Mouse (Mus musculus) liver, embryonic 11.5 days (tissue): ENCODE data around the gene Phlda2. TPM values are rescaled to one million over a fixed set of nuclear protein-coding genes. Genes with fewer than 3 reads are reported as not detected.
A peak's percentile ranks its signal among the peaks of the same experiment; 100 is the strongest.

Source experiments
- ATAC-seq: fragments of 200-750 bp; cut with Nextera tagmentation; replicated peaks from 2 replicates; pipeline ENCODE4 v1.8.0; 2017; ENCODE audit warnings: moderate number of reproducible peaks, mild to moderate bottlenecking, moderate TSS enrichment, moderate library complexity; ENCODE audit not compliant: low FRiP score
- DNase-seq: peaks from one replicate; pipeline ENCODE4 v3.0.0-alpha.2; 2017; ENCODE audit warnings: low spot score
- H3K27ac ChIP-seq: fragments of 300-500 bp; sonication (generic); 2 replicates; pipeline ENCODE4 v1.5.1; 2014; ENCODE audit warnings: mild to moderate bottlenecking, low read depth, low read length, control low read depth
- H3K27me3 ChIP-seq: fragments of 300-500 bp; sonication (generic); replicated peaks from 2 replicates; pipeline ENCODE4 v1.6.1; 2014; ENCODE audit warnings: low read length, mixed read lengths; ENCODE audit not compliant: control insufficient read depth, insufficient read depth
- H3K36me3 ChIP-seq: fragments of 300-500 bp; sonication (generic); 2 replicates; pipeline ENCODE4 v1.6.1; 2014; ENCODE audit warnings: mild to moderate bottlenecking, low read length, moderate library complexity, mixed read lengths; ENCODE audit not compliant: control insufficient read depth, insufficient read depth
- H3K4me1 ChIP-seq: fragments of 300-500 bp; sonication (generic); replicated peaks from 2 replicates; pipeline ENCODE4 v1.6.1; 2014; ENCODE audit warnings: low read length, mixed read lengths; ENCODE audit not compliant: control insufficient read depth, insufficient read depth
- H3K4me2 ChIP-seq: fragments of 300-500 bp; sonication (generic); 2 replicates; pipeline ENCODE4 v1.6.1; 2014; ENCODE audit warnings: mild to moderate bottlenecking, control low read depth, moderate library complexity
- H3K4me3 ChIP-seq: fragments of 300-500 bp; sonication (generic); 2 replicates; pipeline ENCODE4 v1.5.1; 2014; ENCODE audit warnings: low read depth, low read length, control low read depth
- H3K9ac ChIP-seq: fragments of 300-500 bp; sonication (generic); 2 replicates; pipeline ENCODE4 v1.6.1; 2014; ENCODE audit warnings: low read depth, low read length, control low read depth
- H3K9me3 ChIP-seq: fragments of 300-500 bp; sonication (generic); 2 replicates; pipeline ENCODE4 v1.6.1; 2016; ENCODE audit warnings: low read length, inconsistent platforms, mixed read lengths; ENCODE audit not compliant: control insufficient read depth
- WGBS: fragments of 180-500 bp; shearing (Covaris S2); extraction: QIAGEN DNeasy Blood & Tissue Kit; methylation state at CpG from one replicate; pipeline ENCODE4 v1.1.7; 2014; 5-methylcytosine and 5-hydroxymethylcytosine counted together
- polyA plus RNA-seq: library from polyadenylated mRNA; unstranded; fragments of >200 nt; fragmentation: Nextera tagmentation; extraction: Ambion mirVana; gene quantifications from 2 replicates; pipeline ENCODE4 v1.2.1, GENCODE M21; 2014

Phlda2 gene
- polyA plus RNA-seq, 1 experiment from 2014 or later = 16.4 TPM

DNA sequence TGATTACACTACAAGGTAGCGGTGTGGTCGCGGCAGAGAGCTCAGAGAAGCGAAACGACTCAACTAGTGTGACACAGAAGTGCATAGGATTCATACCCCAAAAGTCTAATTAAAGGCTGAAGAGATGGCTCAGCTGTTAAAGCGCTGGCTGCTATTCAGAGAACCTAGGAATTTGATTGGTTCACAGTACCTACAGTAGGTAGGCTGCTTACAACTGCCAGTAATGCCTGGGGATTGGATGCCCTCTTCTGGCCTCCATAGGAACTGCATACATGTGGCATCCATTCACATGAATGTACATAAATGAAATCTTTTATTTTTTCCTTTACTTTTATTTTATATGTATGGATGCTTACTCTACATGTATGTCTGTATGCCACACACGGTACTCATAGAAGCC, 3.7 kb upstream of the Phlda2 start:
- peaks cover 37% of the 10 kb centered on the region for H3K27me3 ChIP-seq
- no peak for DNase-seq
- 33% methylated on average over 7 of the region's 7 CpGs for WGBS

GRCm38 (mm10) chr7:143506271-143506670, 3.3 kb upstream of the Phlda2 start:
- no peak for DNase-seq
- Histone ChIP-seq H3K4me2 (no peak overlapping the region), H3K27me3 (peaks cover 41% of the 10 kb centered on the region), H3K9me3 (no peaks in the 10 kb centered on the region), H3K36me3 (no peaks in the 10 kb centered on the region; the same call in 1 of the 2 replicates), H3K9ac (no peak overlapping the region), H3K27ac (no peak overlapping the region), H3K4me3 (no peak overlapping the region), H3K4me1 (0 out of 2 replicates have a peak, but pooled peaks cover 7% of the 10 kb centered on the region)
- 59% methylated on average over 7 of the region's 7 CpGs for WGBS
- ATAC-seq = no peak

More for the DNA sequence above, 3.7 kb upstream of the Phlda2 start:
- no peak overlapping the region for H3K9ac ChIP-seq
- H3K4me2 ChIP-seq = no peak overlapping the region
- no peak for ATAC-seq
- no peaks in the 10 kb centered on the region; the same call in 1 of the 2 replicates for H3K36me3 ChIP-seq
- H3K4me1 ChIP-seq = 0 out of 2 replicates have a peak, but pooled peaks cover 4% of the 10 kb centered on the region
- no peak overlapping the region for H3K4me3 ChIP-seq
- no peaks in the 10 kb centered on the region for H3K9me3 ChIP-seq
- H3K27ac ChIP-seq = no peak overlapping the region

DNA sequence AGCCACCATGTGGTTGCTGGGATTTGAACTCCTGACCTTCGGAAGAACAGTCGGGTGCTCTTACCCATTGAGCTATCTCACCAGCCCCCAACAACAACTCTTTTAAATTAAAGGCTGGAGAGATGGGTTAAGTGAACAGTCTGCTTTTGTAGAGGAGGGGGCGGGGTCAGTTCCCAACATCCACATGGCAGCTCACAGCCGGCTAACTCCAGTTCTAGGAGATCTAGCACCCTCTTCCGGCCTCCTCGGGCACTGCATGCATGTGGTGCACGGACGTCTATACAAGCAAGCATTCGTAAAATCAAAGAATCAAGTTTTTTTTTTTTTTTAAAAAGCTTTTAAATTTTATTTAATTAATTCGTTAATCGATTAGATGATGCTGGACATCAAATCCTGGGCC, 2.9 kb upstream of the Phlda2 start:
- 26% methylated on average over 11 of the region's 11 CpGs for WGBS
- H3K27me3 ChIP-seq = peaks cover 45% of the 10 kb centered on the region
- no peaks in the 10 kb centered on the region; the same call in 1 of the 2 replicates for H3K36me3 ChIP-seq
- H3K4me2 ChIP-seq = no peak overlapping the region
- H3K9me3 ChIP-seq = no peaks in the 10 kb centered on the region
- H3K27ac ChIP-seq = no peak overlapping the region
- ATAC-seq (no peak), DNase-seq (peak; percentile 74)
- H3K4me3 ChIP-seq = no peak overlapping the region
- 0 out of 2 replicates have a peak, but pooled peaks cover 7% of the 10 kb centered on the region for H3K4me1 ChIP-seq
- no peak overlapping the region for H3K9ac ChIP-seq

GRCm38 (mm10) chr7:143505411-143505810, 2.5 kb upstream of the Phlda2 start:
- Histone ChIP-seq H3K9me3 (no peaks in the 10 kb centered on the region), H3K27ac (no peak overlapping the region), H3K9ac (no peak overlapping the region), H3K4me3 (no peak overlapping the region), H3K27me3 (peaks cover 50% of the 10 kb centered on the region), H3K36me3 (no peaks in the 10 kb centered on the region; the same call in 1 of the 2 replicates), H3K4me1 (0 out of 2 replicates have a peak, but pooled peaks cover 7% of the 10 kb centered on the region), H3K4me2 (no peak overlapping the region)
- DNase-seq = no peak
- WGBS = 82% methylated on average over 2 of the region's 2 CpGs
- no peak for ATAC-seq

- WGBS = 82% methylated on average over 6 of the region's 6 CpGs
- Histone ChIP-seq H3K9me3 (no peaks in the 10 kb centered on the region), H3K36me3 (no peaks in the 10 kb centered on the region), H3K27ac (no peak overlapping the region), H3K4me1 (0 out of 2 replicates have a peak, but pooled peaks cover 7% of the 10 kb centered on the region), H3K27me3 (peaks cover 57% of the 10 kb centered on the region), H3K4me3 (no peak overlapping the region), H3K9ac (no peak overlapping the region), H3K4me2 (no peak overlapping the region)
- DNase-seq = no peak
- no peak for ATAC-seq
Measured at GRCm38 (mm10) chr7:143503926-143504325, 976 bp upstream of the Phlda2 start.

- ATAC-seq (no peak), DNase-seq (peak; percentile 50)
- Histone ChIP-seq H3K27me3 (peaks cover 57% of the 10 kb centered on the region), H3K9me3 (no peaks in the 10 kb centered on the region), H3K9ac (0 out of 2 replicates have a peak overlapping the region, but pooled peaks have one; percentile 27), H3K4me3 (peak overlapping the region; percentile 49), H3K27ac (no peak overlapping the region), H3K36me3 (no peaks in the 10 kb centered on the region), H3K4me1 (0 out of 2 replicates have a peak, but pooled peaks cover 7% of the 10 kb centered on the region), H3K4me2 (peak overlapping the region; percentile 73)
- WGBS = 3% methylated on average over 55 of the region's 55 CpGs
Measured at GRCm38 (mm10) chr7:143501643-143502417, 1.1 kb downstream of the Phlda2 start.

DNA sequence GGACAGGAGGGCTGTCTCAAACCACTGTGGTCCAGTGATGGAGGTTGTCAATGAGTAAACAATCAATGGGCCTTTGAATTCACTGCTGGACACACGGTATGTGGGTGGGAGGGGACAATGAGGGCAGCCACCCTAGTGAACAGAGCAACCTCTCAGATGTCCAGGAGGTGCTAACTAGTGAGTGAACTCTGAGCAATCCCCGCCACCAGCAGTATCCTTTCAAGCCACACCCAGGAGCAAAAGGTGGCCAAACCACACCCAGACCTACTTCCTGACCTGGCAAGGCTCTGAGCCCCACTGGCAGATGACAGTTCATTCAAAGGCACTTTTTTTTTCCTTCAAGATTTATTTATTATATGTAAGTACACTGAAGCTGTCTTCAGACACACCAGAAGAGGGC, 2.0 kb downstream of the Phlda2 start:
- H3K27me3 ChIP-seq = peaks cover 54% of the 10 kb centered on the region
- no peak overlapping the region for H3K27ac ChIP-seq
- H3K4me3 ChIP-seq = no peak overlapping the region
- ATAC-seq = no peak
- 32% methylated on average over 2 of the region's 2 CpGs for WGBS
- no peak for DNase-seq
- H3K9me3 ChIP-seq = no peaks in the 10 kb centered on the region
- peaks cover 8% of the 10 kb centered on the region; the same call in 1 of the 2 replicates for H3K4me1 ChIP-seq
- H3K4me2 ChIP-seq = no peak overlapping the region
- no peaks in the 10 kb centered on the region for H3K36me3 ChIP-seq
- H3K9ac ChIP-seq = no peak overlapping the region

DNA sequence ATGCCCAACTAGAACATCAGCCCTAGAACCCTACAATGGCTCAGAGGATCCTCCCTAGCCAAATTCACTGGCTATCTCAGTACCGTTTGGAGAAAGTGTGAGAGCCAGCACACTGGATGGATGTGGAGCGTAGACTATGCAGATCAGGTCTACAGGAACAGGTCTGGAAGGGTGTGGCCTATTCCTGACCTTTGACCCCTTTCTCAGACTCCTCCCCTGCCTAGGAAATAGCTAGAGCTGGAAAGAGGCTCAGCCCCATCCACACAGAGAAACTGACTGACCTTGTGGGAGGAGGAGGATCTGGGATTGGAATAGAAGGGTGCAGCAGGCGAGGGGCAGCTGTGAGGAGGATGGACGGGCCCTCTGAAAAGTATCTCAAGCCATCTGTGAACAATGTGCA, 4.4 kb downstream of the Phlda2 start:
- DNase-seq (no peak), ATAC-seq (no peak)
- no peak overlapping the region for H3K4me2 ChIP-seq
- 84% methylated on average over 4 of the region's 4 CpGs for WGBS
- peaks cover 18% of the 10 kb centered on the region for H3K4me1 ChIP-seq
- no peak overlapping the region for H3K4me3 ChIP-seq
- no peaks in the 10 kb centered on the region for H3K9me3 ChIP-seq
- H3K36me3 ChIP-seq = no peaks in the 10 kb centered on the region
- no peak overlapping the region for H3K9ac ChIP-seq
- peaks cover 39% of the 10 kb centered on the region for H3K27me3 ChIP-seq
- no peak overlapping the region for H3K27ac ChIP-seq
